Mouse (Mus musculus): ENCODE measurements around the gene Ift52. TPM values are rescaled to one million over a fixed set of nuclear protein-coding genes. Genes with fewer than 3 reads are reported as not detected.

Ift52 gene
- total RNA-seq, 1 experiment, result 15.5 TPM

- H3K9me3 ChIP-seq (ENCODE audit: control insufficient read depth, insufficient read depth, low read depth, low read length), result no peaks in the 10 kb centered on the region
- in situ Hi-C loops (cut with MboI; ENCODE audit: low sequenced_read_pairs in 2 of 2, unreplicated experiment in 2 of 2), result no loop called here
These were observed 28.9 kb upstream of the Ift52 start for GRCm38 (mm10) chr2:162988235-162988634.

GRCm38 (mm10) chr2:162991394-162992083, 25.6 kb upstream of the Ift52 start:
- no peak for TF ChIP-seq ZNF384 (IDR thresholded peaks at IDR 0.05; ENCODE audit: low read depth, low read length)
- no peak for TF ChIP-seq MAFK (IDR thresholded peaks at IDR 0.05; ENCODE audit: insufficient read depth, low read depth, low read length)
- no peak for TF ChIP-seq HCFC1 (IDR thresholded peaks at IDR 0.05; ENCODE audit: borderline replicate concordance, insufficient read depth, low read length)
- TF ChIP-seq ZC3H11A (IDR thresholded peaks at IDR 0.05; ENCODE audit: borderline replicate concordance, low read depth, low read length), result no peak
- TF ChIP-seq CHD2 (IDR thresholded peaks at IDR 0.05; ENCODE audit: low read depth, low read length), result no peak
- H3K4me3 ChIP-seq (ENCODE audit: insufficient read depth in 1 of 2, low read depth in 1 of 2, low read length in 2 of 2, poor library complexity in 1 of 2, severe bottlenecking in 1 of 2), result no peak overlapping the region
- in situ Hi-C loops (cut with MboI; ENCODE audit: low sequenced_read_pairs in 2 of 2, unreplicated experiment in 2 of 2), result no loop called here

More at GRCm38 (mm10) chr2:162988235-162988634, 28.9 kb upstream of the Ift52 start:
- no peaks in the 10 kb centered on the region for H3K4me1 ChIP-seq (ENCODE audit: control insufficient read depth in 2 of 2, insufficient read depth in 2 of 2, low read length in 2 of 2, poor library complexity in 1 of 2)
- H3K9ac ChIP-seq (ENCODE audit: insufficient read depth, low read depth, low read length, poor library complexity, severe bottlenecking), result no peak overlapping the region
- TF ChIP-seq CHD2 (IDR thresholded peaks at IDR 0.05; ENCODE audit: low read depth, low read length), result no peak
- TF ChIP-seq HCFC1 (IDR thresholded peaks at IDR 0.05; ENCODE audit: borderline replicate concordance, insufficient read depth, low read length), result no peak
- no peak for TF ChIP-seq ZC3H11A (IDR thresholded peaks at IDR 0.05; ENCODE audit: borderline replicate concordance, low read depth, low read length)
- no peak for TF ChIP-seq MAFK (IDR thresholded peaks at IDR 0.05; ENCODE audit: insufficient read depth, low read depth, low read length)
- no peak for TF ChIP-seq ZNF384 (IDR thresholded peaks at IDR 0.05; ENCODE audit: low read depth, low read length)
- DNase-seq (ENCODE audit: low read depth, low spot score), result no peak
- H3K4me3 ChIP-seq (ENCODE audit: insufficient read depth in 1 of 2, low read depth in 1 of 2, low read length in 2 of 2, poor library complexity in 1 of 2, severe bottlenecking in 1 of 2), result no peak overlapping the region
- H3K27ac ChIP-seq (ENCODE audit: insufficient read depth, low read depth, low read length, poor library complexity, severe bottlenecking), result no peak overlapping the region
- no peaks in the 10 kb centered on the region for H3K36me3 ChIP-seq (ENCODE audit: control insufficient read depth, insufficient read depth, low read length, poor library complexity, severe bottlenecking)

GRCm38 (mm10) chr2:162992084-162992437, 25.1 kb upstream of the Ift52 start:
- TF ChIP-seq MAFK (IDR thresholded peaks at IDR 0.05; ENCODE audit: insufficient read depth, low read depth, low read length), result no peak
- no peak for TF ChIP-seq ZNF384 (IDR thresholded peaks at IDR 0.05; ENCODE audit: low read depth, low read length)
- TF ChIP-seq ZC3H11A (IDR thresholded peaks at IDR 0.05; ENCODE audit: borderline replicate concordance, low read depth, low read length), result no peak
- no peak for TF ChIP-seq CHD2 (IDR thresholded peaks at IDR 0.05; ENCODE audit: low read depth, low read length)
- TF ChIP-seq HCFC1 (IDR thresholded peaks at IDR 0.05; ENCODE audit: borderline replicate concordance, insufficient read depth, low read length), result no peak
- Histone ChIP-seq H3K4me3 (ENCODE audit: insufficient read depth in 1 of 2, low read depth in 1 of 2, low read length in 2 of 2, poor library complexity in 1 of 2, severe bottlenecking in 1 of 2) (no peak overlapping the region), H3K9me3 (ENCODE audit: control insufficient read depth, insufficient read depth, low read depth, low read length) (no peaks in the 10 kb centered on the region), H3K9ac (ENCODE audit: insufficient read depth, low read depth, low read length, poor library complexity, severe bottlenecking) (no peak overlapping the region), H3K36me3 (ENCODE audit: control insufficient read depth, insufficient read depth, low read length, poor library complexity, severe bottlenecking) (no peaks in the 10 kb centered on the region), H3K4me1 (ENCODE audit: control insufficient read depth in 2 of 2, insufficient read depth in 2 of 2, low read length in 2 of 2, poor library complexity in 1 of 2) (peaks cover 0 to under 1% of the 10 kb centered on the region in 2 experiments; a peak in 1 of 4 replicates), H3K27ac (ENCODE audit: insufficient read depth, low read depth, low read length, poor library complexity, severe bottlenecking) (no peak overlapping the region)
- no peak for DNase-seq (ENCODE audit: low read depth, low spot score)
- in situ Hi-C loops (cut with MboI; ENCODE audit: low sequenced_read_pairs in 2 of 2, unreplicated experiment in 2 of 2), result no loop called here

More at GRCm38 (mm10) chr2:162991394-162992083, 25.6 kb upstream of the Ift52 start:
- Histone ChIP-seq H3K36me3 (ENCODE audit: control insufficient read depth, insufficient read depth, low read length, poor library complexity, severe bottlenecking) (no peaks in the 10 kb centered on the region), H3K4me1 (ENCODE audit: control insufficient read depth in 2 of 2, insufficient read depth in 2 of 2, low read length in 2 of 2, poor library complexity in 1 of 2) (no peaks in the 10 kb centered on the region), H3K9me3 (ENCODE audit: control insufficient read depth, insufficient read depth, low read depth, low read length) (no peaks in the 10 kb centered on the region), H3K27ac (ENCODE audit: insufficient read depth, low read depth, low read length, poor library complexity, severe bottlenecking) (no peak overlapping the region), H3K9ac (ENCODE audit: insufficient read depth, low read depth, low read length, poor library complexity, severe bottlenecking) (no peak overlapping the region)
- no peak for DNase-seq (ENCODE audit: low read depth, low spot score)

- Histone ChIP-seq H3K9ac (ENCODE audit: insufficient read depth, low read depth, low read length, poor library complexity, severe bottlenecking) (no peak overlapping the region), H3K9me3 (ENCODE audit: control insufficient read depth, insufficient read depth, low read depth, low read length) (no peaks in the 10 kb centered on the region), H3K4me1 (ENCODE audit: control insufficient read depth in 2 of 2, insufficient read depth in 2 of 2, low read length in 2 of 2, poor library complexity in 1 of 2) (peaks cover 0 to 2% of the 10 kb centered on the region in 2 experiments; a peak in 1 of 4 replicates), H3K4me3 (ENCODE audit: insufficient read depth in 1 of 2, low read depth in 1 of 2, low read length in 2 of 2, poor library complexity in 1 of 2, severe bottlenecking in 1 of 2) (no peak overlapping the region), H3K27ac (ENCODE audit: insufficient read depth, low read depth, low read length, poor library complexity, severe bottlenecking) (no peak overlapping the region), H3K36me3 (ENCODE audit: control insufficient read depth, insufficient read depth, low read length, poor library complexity, severe bottlenecking) (no peaks in the 10 kb centered on the region)
- in situ Hi-C loops (cut with MboI; ENCODE audit: low sequenced_read_pairs in 2 of 2, unreplicated experiment in 2 of 2), result no loop called here
- no peak for TF ChIP-seq MAFK (IDR thresholded peaks at IDR 0.05; ENCODE audit: insufficient read depth, low read depth, low read length)
- TF ChIP-seq HCFC1 (IDR thresholded peaks at IDR 0.05; ENCODE audit: borderline replicate concordance, insufficient read depth, low read length), result no peak
- no peak for TF ChIP-seq ZNF384 (IDR thresholded peaks at IDR 0.05; ENCODE audit: low read depth, low read length)
- TF ChIP-seq ZC3H11A (IDR thresholded peaks at IDR 0.05; ENCODE audit: borderline replicate concordance, low read depth, low read length), result no peak
- TF ChIP-seq CHD2 (IDR thresholded peaks at IDR 0.05; ENCODE audit: low read depth, low read length), result no peak
- no peak for DNase-seq (ENCODE audit: low read depth, low spot score)
These were observed 23.1 kb upstream of the Ift52 start for GRCm38 (mm10) chr2:162993881-162994616.
